8 mouse cellular contexts compared by ENCODE assay signal in genomic region chr4:121097650-121098378, GRCm38 (mm10). TPM values are rescaled to one million over a fixed set of nuclear protein-coding genes. Genes with fewer than 3 reads are reported as not detected.
DNase-seq lines count a peak whose midpoint lies in the region; ATAC-seq and TF ChIP-seq lines count a peak whose summit lies in the region.

TSS of gene Zmpste24 (minus strand) at chr4:121098241.

- WGBS in hindbrain, embryonic 10.5 days = under 1% methylated on average over 39 of the region's 39 CpGs
- WGBS in lung, postnatal 0 days = under 1% methylated on average over 35 of the region's 39 CpGs

- H3K9me3 ChIP-seq in hindbrain, embryonic 10.5 days = no peaks in the 10 kb centered on the region
- no peaks in the 10 kb centered on the region for H3K9me3 ChIP-seq in lung, postnatal 0 days (ENCODE audit: low read length)

- H3K4me1 ChIP-seq in hindbrain, embryonic 10.5 days (replicated peaks) = peaks cover 12% of the 10 kb centered on the region
- H3K4me1 ChIP-seq in lung, postnatal 0 days (ENCODE audit: insufficient read depth, low read depth, low read length) = no peaks in the 10 kb centered on the region; the same call in 1 of the 2 replicates

- TF ChIP-seq EP300 in lung, postnatal 0 days (IDR thresholded peaks at IDR 0.05) = no peak

- DNase-seq in MEL-GATA-1-ER (ENCODE audit: extremely low read depth, low read depth) = peak; percentile 99
- DNase-seq in cerebellum, adult 8-10 months = peak; percentile 89
- peak; percentile 89 for DNase-seq in hindbrain, embryonic 10.5 days (ENCODE audit: low spot score)
- DNase-seq in layer of hippocampus, adult 9-11 months = peak; percentile 88
- DNase-seq in lung, postnatal 0 days (ENCODE audit: low spot score) = peak; percentile 93
- peak; percentile 84 for DNase-seq in ovary, postnatal 14 days (ENCODE audit: low spot score)
- DNase-seq in thymus, postnatal 14 days = peak; percentile 88

- no peaks in the 10 kb centered on the region for H3K27me3 ChIP-seq in hindbrain, embryonic 10.5 days (ENCODE audit: insufficient read depth, poor library complexity, severe bottlenecking)
- H3K27me3 ChIP-seq in lung, postnatal 0 days (replicated peaks; ENCODE audit: insufficient read depth, low read length) = no peaks in the 10 kb centered on the region

- H3K27ac ChIP-seq in hindbrain, embryonic 10.5 days = peak within 1 kb of the TSS; percentile 86
- peak within 1 kb of the TSS; percentile 65 for H3K27ac ChIP-seq in lung, postnatal 0 days (ENCODE audit: low read length)

- peaks cover 28% of the 10 kb centered on the region for H3K36me3 ChIP-seq in hindbrain, embryonic 10.5 days
- 0 out of 2 replicates have a peak, but pooled peaks cover 6% of the 10 kb centered on the region for H3K36me3 ChIP-seq in lung, postnatal 0 days (ENCODE audit: insufficient read depth, low read length)

- H3K4me3 ChIP-seq in hindbrain, embryonic 10.5 days = peak within 1 kb of the TSS; percentile 87
- peak within 1 kb of the TSS; percentile 72 for H3K4me3 ChIP-seq in lung, postnatal 0 days (ENCODE audit: low read depth, low read length)

- H3K4me2 ChIP-seq in lung, postnatal 0 days (replicated peaks; ENCODE audit: low read depth, low read length) = peak within 1 kb of the TSS; percentile 78

- peak; percentile 97 for ATAC-seq in frontal cortex, adult (ENCODE audit: low TSS enrichment)
- ATAC-seq in lung, postnatal 0 days = peak; percentile 90

- no peak for TF ChIP-seq CTCF in lung, postnatal 0 days (IDR thresholded peaks at IDR 0.05)

- peak within 1 kb of the TSS; percentile 65 for H3K9ac ChIP-seq in lung, postnatal 0 days (replicated peaks; ENCODE audit: low read depth)

RNA-seq across cellular contexts. Expression of gene Zmpste24, which starts in this region (rescaled TPM):
- 27.9 and 29.6 TPM in 2 replicates for polyA plus RNA-seq in hindbrain, embryonic 10.5 days (2016; fragmentation: Nextera tagmentation; extraction: Ambion mirVana)
- polyA plus RNA-seq in lung, postnatal 0 days (2015; fragmentation: Nextera tagmentation; extraction: Ambion mirVana) = 24.8 and 28.6 TPM in 2 replicates

Comparison
In these comparisons a context has a peak if more than half of its experiments do, and no peak if none do; other contexts are left out.
1. Peak in every context shown above with its lines: DNase-seq, ATAC-seq, H3K4me3 ChIP-seq and H3K27ac ChIP-seq.